ENCODE assay signal across 9 mouse cellular contexts in the genomic region with DNA sequence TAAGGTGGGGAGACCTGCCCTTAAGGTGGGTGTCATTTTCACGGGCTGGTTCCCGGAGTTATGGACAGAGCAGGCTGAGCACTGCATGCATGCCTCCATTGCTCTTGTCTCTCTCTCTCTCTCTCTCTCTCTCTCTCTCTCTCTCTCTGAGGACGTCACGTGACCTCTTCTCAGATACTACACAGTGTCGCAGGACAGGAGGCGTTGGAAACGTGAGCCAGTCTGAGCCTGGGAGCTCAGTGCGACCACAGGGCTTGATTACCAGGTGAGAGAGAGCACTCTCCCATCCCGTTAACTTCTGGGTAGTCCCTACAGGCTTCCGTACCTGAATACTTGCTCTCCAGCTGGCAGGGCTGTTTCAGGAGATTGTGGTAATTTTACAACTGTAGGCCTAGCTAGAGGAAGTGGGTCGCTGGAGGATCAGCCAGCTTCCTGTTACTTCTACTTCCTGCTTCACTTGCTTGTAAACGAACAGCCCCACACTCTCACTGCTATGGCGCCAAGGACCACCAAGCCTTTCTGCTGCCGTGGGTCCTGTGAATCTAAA. TPM values are rescaled to one million over a fixed set of nuclear protein-coding genes. Genes with fewer than 3 reads are reported as not detected.
DNase-seq lines count a peak whose midpoint lies in the region; ATAC-seq and TF ChIP-seq lines count a peak whose summit lies in the region.
"Had no signal": no experiment of that assay in that cellular context is flagged by ENCODE, and none has a peak within 500 bp of the region (broad histone marks: within the 10 kb centered on the region; RNA-seq: fewer than 3 reads in every experiment).

No protein-coding gene starts in this region.

- H3K4me2 ChIP-seq in lung, embryonic 16.5 days (ENCODE audit: low read depth, low read length): no peak overlapping the region

- no peak for TF ChIP-seq CTCF in bone marrow macrophage, adult 2 months (IDR thresholded peaks at IDR 0.05; ENCODE audit: low read depth, low read length)

- H3K27me3 ChIP-seq in lung, embryonic 16.5 days (ENCODE audit: control insufficient read depth, insufficient read depth, low read depth, low read length): no peaks in the 10 kb centered on the region

- WGBS in lung, embryonic 16.5 days: 39% methylated on average over 14 of the region's 14 CpGs

- peak; percentile 25 for DNase-seq in layer of hippocampus, adult 9-11 months
- DNase-seq in layer of hippocampus, adult 9-10 months (ENCODE audit: low spot score): no peak
- peak; percentile 88 for DNase-seq in thymus, postnatal 0 days (ENCODE audit: low spot score)
- no peak for DNase-seq in kidney, adult 11 months
- DNase-seq in layer of hippocampus, postnatal 25 days (ENCODE audit: extremely low spot score in 1 of 2, low spot score in 1 of 2): no peak
- DNase-seq in left cerebral cortex, postnatal 36 days (ENCODE audit: low spot score in 2 of 2): no peak
- DNase-seq: kidney, adult 18-20 months had no signal

- ATAC-seq in lung, embryonic 16.5 days (ENCODE audit: low read depth): 0 out of 2 replicates have a peak, but pooled peaks have one; percentile 15

- 0 out of 2 replicates have a peak overlapping the region, but pooled peaks have one; percentile 1 for H3K9ac ChIP-seq in lung, embryonic 16.5 days (ENCODE audit: low read length)

- intact Hi-C loops in left cerebral cortex, postnatal 36 days (cut with DNase I): no loop called here

- peak overlapping the region; percentile 32 for H3K4me3 ChIP-seq in bone marrow macrophage, adult 2 months (ENCODE audit: insufficient read depth, low read length)
- no peak overlapping the region for H3K4me3 ChIP-seq in lung, embryonic 16.5 days (ENCODE audit: low read length)

- peaks cover 32% of the 10 kb centered on the region for H3K4me1 ChIP-seq in bone marrow macrophage, adult 2 months (ENCODE audit: control insufficient read depth, insufficient read depth, low read length)
- H3K4me1 ChIP-seq in lung, embryonic 16.5 days (replicated peaks; ENCODE audit: control insufficient read depth, insufficient read depth, low read length): no peaks in the 10 kb centered on the region

- TF ChIP-seq POLR2A in bone marrow macrophage, adult 2 months (IDR thresholded peaks at IDR 0.05; ENCODE audit: borderline replicate concordance, low read depth, low read length): no peak

- no peaks in the 10 kb centered on the region for H3K9me3 ChIP-seq in lung, embryonic 16.5 days (ENCODE audit: control insufficient read depth, low read length)

- no peaks in the 10 kb centered on the region for H3K36me3 ChIP-seq in lung, embryonic 16.5 days (ENCODE audit: control insufficient read depth, insufficient read depth, low read length)

- H3K27ac ChIP-seq in bone marrow macrophage, adult 2 months (ENCODE audit: insufficient read depth, low read depth, low read length): peak overlapping the region; percentile 68
- H3K27ac ChIP-seq in lung, embryonic 16.5 days (ENCODE audit: low read length): no peak overlapping the region

RNA-seq across cellular contexts. Expression of a gene that starts 30.4 kb away (rescaled TPM):
- polyA plus RNA-seq in bone marrow macrophage, adult 2 months (2012; ENCODE audit: insufficient read depth, insufficient read length, missing spikeins): 52.2 and 68.8 TPM in 2 replicates
- 34.3 and 40.2 TPM in 2 replicates for polyA plus RNA-seq in lung, embryonic 16.5 days (2015; fragmentation: Nextera tagmentation; extraction: Ambion mirVana)
- 28.2 and 29.7 TPM in 2 replicates for polyA plus RNA-seq in thymus, postnatal 0 days (2015; fragmentation: Nextera tagmentation; extraction: Ambion mirVana)
- 10 to 100 TPM; 45.2 to 50.7 TPM for total RNA-seq in layer of hippocampus, postnatal 25 days (2021)
- 10 to 100 TPM; 49.6 to 54.4 TPM for total RNA-seq in left cerebral cortex, postnatal 36 days (2021)

RNA-seq across cellular contexts. Expression of a gene that starts 31.1 kb away (rescaled TPM):
- 77.3 and 80.5 TPM in 2 replicates for polyA plus RNA-seq in bone marrow macrophage, adult 2 months (2012; ENCODE audit: insufficient read depth, insufficient read length, missing spikeins)
- polyA plus RNA-seq in lung, embryonic 16.5 days (2015; fragmentation: Nextera tagmentation; extraction: Ambion mirVana): 44.2 and 44.9 TPM in 2 replicates
- 55.3 and 63.5 TPM in 2 replicates for polyA plus RNA-seq in thymus, postnatal 0 days (2015; fragmentation: Nextera tagmentation; extraction: Ambion mirVana)
- total RNA-seq in layer of hippocampus, postnatal 25 days (2021): 10 to 100 TPM; 51.3 to 52.7 TPM
- total RNA-seq in left cerebral cortex, postnatal 36 days (2021): 10 to 100 TPM; 45.6 to 54.2 TPM

RNA-seq across cellular contexts. Expression of a gene that starts 44.7 kb away (rescaled TPM):
- polyA plus RNA-seq in bone marrow macrophage, adult 2 months (2012; ENCODE audit: insufficient read depth, insufficient read length, missing spikeins): 5.4 and 7.2 TPM in 2 replicates
- 7.8 and 8.9 TPM in 2 replicates for polyA plus RNA-seq in lung, embryonic 16.5 days (2015; fragmentation: Nextera tagmentation; extraction: Ambion mirVana)
- polyA plus RNA-seq in thymus, postnatal 0 days (2015; fragmentation: Nextera tagmentation; extraction: Ambion mirVana): 8.6 and 11.3 TPM in 2 replicates
- total RNA-seq in layer of hippocampus, postnatal 25 days (2021): 1 to 10 TPM; 3.7 to 5.0 TPM
- 1 to 10 TPM; 5.6 to 6.8 TPM for total RNA-seq in left cerebral cortex, postnatal 36 days (2021)

Comparison
In these comparisons a context has a peak if more than half of its experiments do, and no peak if none do; other contexts are left out.
1. DNase-seq: peak in layer of hippocampus, adult 9-11 months (single experiment) and thymus, postnatal 0 days (single experiment); none in layer of hippocampus, adult 9-10 months (single experiment), kidney, adult 11 months (single experiment), layer of hippocampus, postnatal 25 days (0 of 2) and left cerebral cortex, postnatal 36 days (0 of 2).